Mouse (Mus musculus) intestine, embryonic 16.5 days (tissue): ENCODE measurements around the gene L1cam. TPM values are rescaled to one million over a fixed set of nuclear protein-coding genes. Genes with fewer than 3 reads are reported as not detected.
A peak's percentile ranks its signal among the peaks of the same experiment; 100 is the strongest.

Experiments used
- ATAC-seq: fragments of 200-750 bp; cut with Nextera tagmentation; 2 replicates; pipeline ENCODE4 v1.8.0; 2017; ENCODE audit warnings: moderate TSS enrichment, moderate library complexity
- H3K27ac ChIP-seq: fragments of 300-500 bp; sonication (generic); 2 replicates; pipeline ENCODE4 v1.5.1; 2014; ENCODE audit warnings: mild to moderate bottlenecking, low read length
- H3K27me3 ChIP-seq: fragments of 300-500 bp; sonication (generic); replicated peaks from 2 replicates; pipeline ENCODE4 v1.6.1; 2014; ENCODE audit warnings: low read length, control low read depth, mixed read lengths; ENCODE audit not compliant: control insufficient read depth, insufficient read depth
- H3K36me3 ChIP-seq: fragments of 300-500 bp; sonication (generic); 2 replicates; pipeline ENCODE4 v1.6.1; 2014; ENCODE audit warnings: low read length, control low read depth; ENCODE audit not compliant: control insufficient read depth, insufficient read depth
- H3K4me1 ChIP-seq: fragments of 300-500 bp; sonication (generic); 2 replicates; pipeline ENCODE4 v1.6.1; 2014; ENCODE audit warnings: low read length, control low read depth, mixed read lengths; ENCODE audit not compliant: control insufficient read depth, insufficient read depth
- H3K4me2 ChIP-seq: fragments of 300-500 bp; sonication (generic); 2 replicates; pipeline ENCODE4 v1.6.1; 2014; ENCODE audit warnings: low read depth, low read length, control low read depth
- H3K4me3 ChIP-seq: fragments of 300-500 bp; sonication (generic); 2 replicates; pipeline ENCODE4 v1.5.1; 2014; ENCODE audit warnings: mild to moderate bottlenecking, low read length
- H3K9ac ChIP-seq: fragments of 300-500 bp; sonication (generic); 2 replicates; pipeline ENCODE4 v1.6.1; 2014; ENCODE audit warnings: low read depth, low read length
- H3K9me3 ChIP-seq: fragments of 300-500 bp; sonication (generic); 2 replicates; pipeline ENCODE4 v1.6.1; 2016; ENCODE audit warnings: low read length, control low read depth; ENCODE audit not compliant: control insufficient read depth
- whole genome bisulfite sequencing: fragments of 180-500 bp; shearing (Covaris S2); extraction: QIAGEN DNeasy Blood & Tissue Kit; methylation state at CpG from one replicate; pipeline ENCODE4 v1.1.7; 2014; 5-methylcytosine and 5-hydroxymethylcytosine counted together
- polyA plus RNA-seq: library from polyadenylated mRNA; unstranded; fragments of >200 nt; fragmentation: Nextera tagmentation; extraction: Ambion mirVana; gene quantifications from 2 replicates; pipeline ENCODE4 v1.2.1, GENCODE M21; 2015

Gene L1cam
- polyA plus RNA-seq, 1 experiment from 2014 or later: 6.9 TPM

DNA sequence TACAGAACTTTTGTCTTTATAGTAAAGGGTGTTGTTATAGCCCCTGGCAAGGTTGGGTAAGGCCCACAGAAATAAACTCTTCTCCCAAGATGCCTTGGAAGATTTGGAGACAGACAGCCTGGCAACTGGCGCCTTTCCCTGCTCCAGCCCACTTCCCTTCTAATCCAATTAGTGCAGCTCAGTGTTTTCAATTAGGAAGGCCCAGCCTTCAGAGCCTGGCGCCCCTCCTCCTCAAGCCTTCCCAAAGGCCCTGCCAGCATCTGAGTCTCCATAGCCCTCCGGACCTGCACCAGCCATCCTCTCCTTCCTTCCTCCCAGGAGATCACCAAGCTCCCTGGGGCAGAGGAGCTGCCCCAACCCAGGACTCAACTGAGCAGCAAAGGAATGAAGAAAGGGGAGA, 28.6 kb downstream of the L1cam start:
- Histone ChIP-seq H3K4me2 (no peak overlapping the region), H3K4me1 (no peaks in the 10 kb centered on the region), H3K4me3 (no peak overlapping the region), H3K27me3 (0 out of 2 replicates have a peak, but pooled peaks cover 3% of the 10 kb centered on the region), H3K27ac (no peak overlapping the region), H3K36me3 (no peaks in the 10 kb centered on the region), H3K9ac (no peak overlapping the region), H3K9me3 (no peaks in the 10 kb centered on the region)
- ATAC-seq: no peak
- 35% methylated on average over 3 of the region's 3 CpGs for WGBS

DNA sequence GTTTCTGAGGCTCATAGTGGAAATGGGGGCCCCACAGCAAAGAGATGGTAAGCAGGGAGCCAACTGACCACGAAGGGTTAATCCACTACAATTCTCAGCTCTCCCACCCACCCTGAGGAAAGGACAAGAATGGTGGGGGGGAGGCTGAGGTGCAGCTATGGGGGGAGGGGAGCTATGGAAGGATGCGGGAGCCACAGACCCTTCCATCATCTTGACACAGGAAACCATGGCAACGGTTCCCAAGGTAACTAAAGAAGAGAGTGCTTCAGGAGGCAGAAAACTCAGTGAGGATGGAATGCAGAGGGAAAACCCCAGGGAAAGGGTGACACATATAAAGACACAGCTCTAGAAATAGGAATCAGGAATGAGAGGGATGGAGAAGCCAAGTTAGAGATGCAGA, 31.2 kb downstream of the L1cam start:
- H3K27me3 ChIP-seq: 0 out of 2 replicates have a peak, but pooled peaks cover 3% of the 10 kb centered on the region
- no peak overlapping the region for H3K4me3 ChIP-seq
- ATAC-seq: no peak
- WGBS: 52% methylated on average over 3 of the region's 3 CpGs
- no peak overlapping the region for H3K4me2 ChIP-seq
- no peaks in the 10 kb centered on the region for H3K4me1 ChIP-seq
- no peaks in the 10 kb centered on the region for H3K36me3 ChIP-seq
- H3K9me3 ChIP-seq: no peaks in the 10 kb centered on the region
- H3K27ac ChIP-seq: no peak overlapping the region
- no peak overlapping the region for H3K9ac ChIP-seq

GRCm38 (mm10) chrX:73855087-73855408, 40.9 kb downstream of the L1cam start:
- H3K9me3 ChIP-seq: no peaks in the 10 kb centered on the region
- ATAC-seq: no peak
- no peak overlapping the region for H3K27ac ChIP-seq
- no peak overlapping the region for H3K9ac ChIP-seq
- H3K4me3 ChIP-seq: no peak overlapping the region
- WGBS: 70% methylated on average over 3 of the region's 3 CpGs
- H3K36me3 ChIP-seq: no peaks in the 10 kb centered on the region
- no peaks in the 10 kb centered on the region for H3K27me3 ChIP-seq
- H3K4me1 ChIP-seq: no peaks in the 10 kb centered on the region
- H3K4me2 ChIP-seq: no peak overlapping the region

- no peak overlapping the region for H3K27ac ChIP-seq
- H3K36me3 ChIP-seq: no peaks in the 10 kb centered on the region
- no peak for ATAC-seq
- H3K27me3 ChIP-seq: no peaks in the 10 kb centered on the region
- no peaks in the 10 kb centered on the region for H3K9me3 ChIP-seq
- no peaks in the 10 kb centered on the region for H3K4me1 ChIP-seq
- WGBS: 81% methylated on average over 9 of the region's 9 CpGs
- H3K9ac ChIP-seq: no peak overlapping the region
- H3K4me3 ChIP-seq: no peak overlapping the region
- no peak overlapping the region for H3K4me2 ChIP-seq
These were observed 41.4 kb downstream of the L1cam start for GRCm38 (mm10) chrX:73854326-73855086.

GRCm38 (mm10) chrX:73836691-73837090, 59.2 kb downstream of the L1cam start:
- Histone ChIP-seq H3K36me3 (no peaks in the 10 kb centered on the region), H3K4me3 (no peak overlapping the region), H3K4me1 (no peaks in the 10 kb centered on the region), H3K9ac (no peak overlapping the region), H3K4me2 (no peak overlapping the region), H3K9me3 (no peaks in the 10 kb centered on the region), H3K27me3 (no peaks in the 10 kb centered on the region), H3K27ac (no peak overlapping the region)
- 82% methylated on average over 3 of the region's 3 CpGs for WGBS
- no peak for ATAC-seq

GRCm38 (mm10) chrX:73835731-73836130, 60.2 kb downstream of the L1cam start:
- no peak overlapping the region for H3K9ac ChIP-seq
- 93% methylated on average over 1 of the region's 1 CpGs for WGBS
- H3K4me2 ChIP-seq: no peak overlapping the region
- H3K27me3 ChIP-seq: no peaks in the 10 kb centered on the region
- H3K27ac ChIP-seq: no peak overlapping the region
- H3K36me3 ChIP-seq: no peaks in the 10 kb centered on the region
- ATAC-seq: no peak
- no peaks in the 10 kb centered on the region for H3K9me3 ChIP-seq
- H3K4me1 ChIP-seq: no peaks in the 10 kb centered on the region
- no peak overlapping the region for H3K4me3 ChIP-seq

GRCm38 (mm10) chrX:73824185-73825151, 71.4 kb downstream of the L1cam start, which contains the start of gene Pdzd4:
Gene Pdzd4 (minus strand): TSS chrX:73824969.
- peak within 1 kb of the TSS; percentile 67 for H3K9ac ChIP-seq
- peak within 1 kb of the TSS; percentile 63 for H3K4me3 ChIP-seq
- H3K9me3 ChIP-seq: no peaks in the 10 kb centered on the region
- H3K36me3 ChIP-seq: no peaks in the 10 kb centered on the region
- ATAC-seq: peak; percentile 75
- peaks cover 16% of the 10 kb centered on the region for H3K27me3 ChIP-seq
- no peaks in the 10 kb centered on the region for H3K4me1 ChIP-seq
- no peak within 1 kb of the TSS for H3K27ac ChIP-seq
- peak within 1 kb of the TSS; percentile 73 for H3K4me2 ChIP-seq
- 14% methylated on average over 65 of the region's 84 CpGs for WGBS

- Histone ChIP-seq H3K27me3 (peaks cover 16% of the 10 kb centered on the region), H3K9ac (peak overlapping the region; percentile 19; the same call in 1 of the 2 replicates), H3K27ac (no peak overlapping the region), H3K36me3 (no peaks in the 10 kb centered on the region), H3K4me2 (peak overlapping the region; percentile 73), H3K4me3 (peak overlapping the region; percentile 63), H3K4me1 (no peaks in the 10 kb centered on the region), H3K9me3 (no peaks in the 10 kb centered on the region)
- WGBS: 13% methylated on average over 17 of the region's 17 CpGs
- no peak for ATAC-seq
These were observed 72.2 kb downstream of the L1cam start for GRCm38 (mm10) chrX:73823747-73824146.

GRCm38 (mm10) chrX:73816596-73817314, 79.2 kb downstream of the L1cam start:
- Histone ChIP-seq H3K27ac (no peak overlapping the region), H3K9me3 (no peaks in the 10 kb centered on the region), H3K4me2 (no peak overlapping the region), H3K27me3 (no peaks in the 10 kb centered on the region), H3K4me3 (no peak overlapping the region), H3K9ac (no peak overlapping the region), H3K36me3 (no peaks in the 10 kb centered on the region), H3K4me1 (no peaks in the 10 kb centered on the region)
- ATAC-seq: no peak
- 58% methylated on average over 3 of the region's 3 CpGs for WGBS
